Mouse (Mus musculus) cerebellum, adult 8-10 months (tissue): Measurements from ENCODE around the gene Slc9a3.

Experiments used
- DNase-seq: peaks from one replicate; pipeline ENCODE4 v3.0.0; 2022

Slc9a3 gene

DNA sequence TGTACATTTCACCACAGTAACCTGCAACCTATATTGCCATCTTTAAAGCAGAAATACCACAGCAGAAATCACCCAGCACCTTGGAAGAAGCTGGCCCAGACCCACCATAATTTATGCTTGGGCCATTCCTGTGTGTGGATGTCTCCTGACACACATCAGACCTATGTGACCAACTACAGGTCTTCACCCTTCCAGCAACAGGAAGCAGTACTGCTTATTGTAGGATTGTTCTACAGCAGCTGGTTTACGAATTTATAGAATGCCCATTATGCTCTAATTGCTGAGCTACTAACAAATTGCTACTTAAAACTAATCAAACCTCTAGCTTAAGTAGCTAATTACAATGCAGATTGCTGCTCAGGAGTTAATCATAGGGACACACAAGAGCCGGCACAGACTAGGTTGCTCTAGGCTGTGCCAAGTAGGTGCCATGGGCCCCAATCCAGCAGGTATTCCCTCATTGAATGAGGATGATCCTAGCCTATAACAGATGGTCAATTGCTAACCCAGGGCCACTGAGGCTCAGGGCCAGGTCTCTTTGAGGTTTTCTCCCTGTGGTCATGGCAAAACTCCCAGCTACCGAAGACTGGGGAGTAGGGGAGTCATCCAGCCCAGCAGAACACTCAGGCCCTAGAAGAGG, 24.8 kb downstream of the Slc9a3 start:
- DNase-seq: peak; percentile 48

DNA sequence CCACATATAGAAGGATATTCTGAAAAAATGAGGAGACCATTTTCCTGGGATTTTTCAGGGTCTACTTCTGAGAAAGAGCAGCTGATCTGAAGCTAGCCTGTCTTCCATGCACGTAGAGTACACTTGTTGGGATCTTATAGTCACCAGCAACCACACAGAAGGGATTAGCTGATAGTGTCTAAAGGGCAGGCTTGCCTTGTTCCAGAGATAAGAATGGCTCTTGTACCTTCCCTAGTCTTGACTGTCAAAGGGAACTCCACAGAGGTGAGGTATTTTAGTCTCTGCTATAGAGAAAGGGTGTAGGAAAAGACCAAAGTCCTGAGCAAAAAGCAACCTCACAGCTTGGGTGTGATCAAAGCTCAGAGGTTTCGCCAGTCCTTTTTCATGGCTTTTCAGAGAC, 26.1 kb downstream of the Slc9a3 start:
- no peak for DNase-seq

DNA sequence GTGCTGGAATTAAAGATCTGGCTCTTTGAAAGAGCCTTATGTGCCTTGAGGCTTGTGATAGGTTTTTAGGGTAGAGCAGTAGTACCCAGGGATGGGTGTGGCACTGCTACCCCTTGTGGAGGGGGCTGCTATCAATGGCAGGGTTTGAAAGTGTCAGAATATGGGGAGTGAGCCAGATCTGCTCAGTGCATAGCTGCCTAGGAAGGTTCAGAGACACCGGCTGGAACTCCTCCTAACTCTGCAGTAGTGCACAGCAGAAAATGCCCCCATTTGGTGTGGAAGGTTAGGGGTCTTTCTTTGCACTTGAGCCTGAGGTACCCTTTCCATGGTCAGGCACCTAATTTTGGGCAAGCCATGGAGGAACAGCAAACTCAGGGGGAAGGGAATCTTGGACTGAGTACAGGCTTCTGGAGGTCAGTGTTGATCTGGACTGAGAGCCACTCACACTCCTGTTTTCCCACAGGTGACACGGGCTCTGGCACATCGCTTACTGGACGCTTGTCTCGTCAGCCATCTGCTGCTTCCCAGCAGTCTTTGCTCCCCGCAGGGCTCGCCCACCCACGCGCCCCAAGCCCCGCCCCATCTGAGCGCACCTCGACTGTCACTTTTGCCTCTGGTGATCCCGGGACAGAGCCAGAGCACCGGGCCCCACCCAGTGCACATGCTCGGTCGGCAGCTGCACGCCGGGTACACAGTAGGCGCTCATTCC, 45.2 kb downstream of the Slc9a3 start:
- peak; percentile 17 for DNase-seq

DNA sequence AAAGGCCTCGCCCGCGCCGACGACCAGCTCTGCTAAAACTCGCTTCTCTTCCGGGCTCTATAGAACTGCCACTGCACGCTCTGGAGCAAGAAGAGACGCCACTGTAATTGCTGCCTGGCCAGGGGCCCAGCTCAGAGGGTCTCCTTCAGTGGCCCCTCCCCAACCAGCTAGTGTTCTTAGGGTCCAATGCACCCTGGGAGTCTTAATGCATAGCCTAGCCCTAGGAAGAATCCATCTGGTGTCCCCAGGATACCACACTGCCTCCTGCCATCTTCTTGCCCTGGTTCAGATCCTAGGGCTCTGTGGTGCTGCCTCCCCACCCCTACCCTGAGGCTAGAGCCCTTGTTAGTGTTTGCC, 45.8 kb downstream of the Slc9a3 start:
- DNase-seq: no peak

DNA sequence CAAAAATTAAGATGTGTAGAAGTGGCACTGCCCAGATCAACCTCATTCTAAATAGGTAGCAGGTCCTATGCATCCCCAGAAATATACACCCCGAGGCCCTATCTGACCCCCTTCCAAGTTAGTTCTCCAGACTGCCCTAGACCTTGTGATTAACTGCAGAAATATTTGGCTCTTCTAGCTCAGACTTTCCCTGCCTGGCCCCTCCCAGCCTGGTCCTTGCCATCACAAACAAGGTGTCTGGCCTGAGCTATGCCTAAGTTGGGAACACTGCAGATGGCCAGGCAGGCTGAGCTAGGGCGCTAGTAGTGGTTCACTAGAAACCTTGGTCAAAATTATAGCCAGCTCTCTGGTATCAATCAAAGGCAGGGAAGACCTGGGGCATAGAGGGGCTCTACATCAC, 46.2 kb downstream of the Slc9a3 start:
- DNase-seq: no peak

DNA sequence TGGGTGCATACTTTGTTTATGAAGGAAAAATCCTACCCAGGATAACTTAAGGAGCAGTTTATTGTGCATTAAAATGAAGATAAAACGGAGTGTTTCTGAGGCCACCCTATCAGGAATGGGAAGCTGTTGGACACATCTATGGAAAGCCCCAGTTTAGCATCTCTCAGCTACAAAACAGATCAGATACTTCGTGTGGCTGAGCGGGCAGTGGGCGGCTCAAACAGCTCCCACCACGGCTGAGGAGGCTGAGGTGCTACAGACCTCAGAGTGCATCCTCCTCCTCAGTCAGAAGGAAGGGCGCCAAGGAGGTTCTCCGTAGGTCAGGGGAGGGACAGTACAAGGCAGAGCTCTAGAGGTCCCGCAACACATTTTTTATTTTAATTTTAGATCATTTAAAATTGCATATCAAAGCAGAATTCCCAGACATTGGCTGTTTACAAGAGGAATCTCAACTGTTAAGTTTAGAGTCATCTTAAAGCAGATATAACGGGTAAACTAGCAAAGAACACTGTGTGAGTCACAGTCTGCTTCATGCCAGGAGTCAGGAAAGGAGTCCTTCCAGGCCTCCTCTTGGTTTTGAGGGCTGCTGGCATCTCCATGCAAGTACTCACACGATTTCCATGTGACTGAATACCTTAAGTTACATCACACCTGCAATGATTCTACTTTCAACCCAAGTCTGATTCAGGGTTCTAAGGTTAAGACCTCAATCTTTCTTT, 48.3 kb downstream of the Slc9a3 start:
- no peak for DNase-seq

DNA sequence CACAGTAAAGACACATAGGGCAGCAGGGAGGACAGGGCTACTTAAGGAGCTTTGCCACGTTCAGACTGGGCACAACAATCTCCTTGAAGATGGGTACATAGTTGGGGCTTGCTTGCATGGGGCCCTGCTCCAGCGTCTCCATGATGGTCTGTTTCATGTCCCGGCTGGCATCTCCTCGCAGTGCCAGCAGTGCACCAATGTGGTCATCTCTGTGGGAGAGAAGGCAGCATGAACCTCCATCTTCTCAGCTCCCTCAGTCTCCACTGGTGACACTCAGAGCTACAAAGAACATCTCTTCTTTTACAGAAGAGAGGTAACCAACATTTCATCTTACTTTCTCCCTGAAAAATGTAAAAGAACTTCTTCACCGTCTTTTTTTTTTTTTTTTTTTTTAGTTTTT, 50.8 kb downstream of the Slc9a3 start:
- no peak for DNase-seq

DNA sequence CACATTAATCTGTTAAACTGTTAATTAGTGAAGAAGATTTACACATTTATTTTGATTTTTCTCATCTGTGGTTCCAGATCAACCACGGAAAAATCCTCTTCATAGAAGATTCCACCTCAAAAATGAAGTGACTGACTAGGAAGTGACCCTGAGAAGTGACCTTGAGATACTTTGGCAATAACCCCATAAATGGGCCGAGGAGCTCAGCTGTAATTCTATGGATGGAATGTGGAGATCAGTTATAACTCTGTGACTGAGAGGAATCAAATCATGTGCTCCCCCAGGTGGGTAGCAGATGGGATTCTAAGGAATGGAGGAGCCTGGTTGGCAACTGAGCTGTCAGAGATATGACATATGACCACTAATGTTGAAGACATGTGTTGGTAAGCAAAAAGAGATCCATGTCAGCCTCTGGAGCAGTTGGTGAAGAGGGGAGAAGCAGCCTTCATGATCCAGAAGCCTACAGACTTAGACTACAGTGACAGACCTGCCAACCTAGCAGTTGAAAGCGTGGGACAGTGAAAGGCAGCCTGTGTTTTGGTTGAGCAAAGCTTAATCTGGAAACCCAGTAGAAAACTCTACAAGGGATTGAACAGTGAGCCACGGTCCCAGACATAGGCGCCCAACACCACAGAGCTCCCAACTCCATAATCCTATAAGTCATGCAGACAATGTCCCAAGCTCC, 61.9 kb downstream of the Slc9a3 start:
- DNase-seq: no peak

DNA sequence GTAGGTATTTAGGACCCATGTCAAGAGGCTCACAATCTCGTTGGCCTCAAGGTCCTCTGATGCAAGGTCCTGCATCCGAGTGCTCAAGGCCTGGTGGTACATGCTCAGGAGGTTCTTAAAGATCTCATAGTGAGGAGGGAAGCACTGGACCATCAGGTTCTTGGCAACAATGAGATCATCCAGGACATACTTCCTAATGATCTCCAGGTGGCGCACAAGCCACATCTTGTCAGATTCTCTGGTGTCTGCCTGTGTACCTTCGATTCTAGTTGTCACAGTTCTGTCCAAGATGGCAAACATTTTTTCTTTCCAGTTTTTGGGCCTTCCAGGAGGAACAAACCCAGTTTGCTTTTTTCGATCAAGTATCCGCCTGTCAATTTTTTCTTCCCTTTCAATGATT, 71.4 kb downstream of the Slc9a3 start:
- no peak for DNase-seq

DNA sequence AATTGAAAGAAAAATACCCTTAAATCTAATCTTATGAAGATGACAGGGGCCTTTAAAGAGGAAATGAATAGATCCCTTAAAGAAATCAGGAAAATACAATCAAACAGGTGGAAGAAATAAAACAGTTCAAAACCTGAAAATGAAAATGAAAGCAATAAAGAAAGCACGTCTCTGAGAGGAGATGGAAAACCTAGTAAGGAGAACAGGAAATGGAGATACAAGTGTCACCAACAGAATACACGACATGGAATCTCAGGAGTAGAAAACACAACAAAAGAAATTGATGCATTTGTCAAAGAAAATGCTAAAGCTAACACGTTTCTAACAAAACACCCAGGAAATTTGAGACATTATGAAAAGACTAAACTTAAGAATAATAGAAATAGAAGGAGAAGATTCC, 75.2 kb downstream of the Slc9a3 start:
- no peak for DNase-seq

DNA sequence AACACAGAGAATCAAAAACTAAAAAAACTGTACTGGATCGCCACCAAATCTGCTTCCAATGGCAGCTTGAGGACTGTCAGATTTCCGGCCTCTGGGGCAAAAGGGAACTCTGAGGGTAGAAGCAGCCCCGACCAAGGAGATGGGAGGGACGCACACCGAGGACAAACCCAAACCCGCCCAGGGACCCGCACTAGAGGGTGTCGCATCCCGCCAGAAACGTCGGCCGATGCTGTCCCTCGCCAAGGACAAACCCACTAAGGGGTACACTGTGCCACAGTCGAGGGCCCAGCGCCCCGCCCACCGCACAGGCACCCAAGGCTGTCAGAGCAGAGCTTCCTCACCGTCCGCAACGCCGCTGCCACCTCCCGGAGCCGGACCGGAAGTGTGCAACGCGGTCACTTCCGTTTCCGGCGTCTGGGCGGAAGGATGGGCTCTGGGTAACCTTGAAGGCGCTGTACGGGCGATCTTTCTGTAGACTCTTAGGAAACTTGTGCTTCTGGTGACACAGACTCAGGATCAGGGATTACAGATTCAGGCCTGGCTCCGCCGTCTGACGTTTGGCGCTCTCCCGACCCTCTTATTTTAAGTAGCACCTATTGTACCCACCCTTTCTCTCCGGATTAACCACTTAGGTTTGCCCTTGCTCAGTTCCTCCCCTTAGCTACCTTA, 87.2 kb downstream of the Slc9a3 start, which contains the start of gene Exoc3:
Exoc3 (minus strand) TSS at position 416 of the 669 bp plus-strand sequence.
- DNase-seq: peak; percentile 91

DNA sequence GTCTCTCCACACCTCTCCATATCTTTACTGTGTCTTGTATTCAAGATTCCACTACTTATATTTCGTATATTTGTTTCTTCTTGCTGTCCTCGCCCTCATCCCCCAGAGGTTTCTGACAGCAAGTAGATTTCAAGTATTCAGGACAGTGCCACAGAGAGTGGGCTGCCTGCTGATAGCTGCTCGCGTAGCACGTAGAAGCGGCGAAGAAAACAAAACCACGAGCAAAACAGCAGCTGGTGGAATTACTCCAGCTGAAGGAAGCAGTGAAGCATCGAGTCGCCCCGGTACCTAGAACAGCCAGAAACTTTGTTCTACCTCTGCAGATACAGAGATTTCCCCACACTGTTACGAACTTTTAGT, 87.7 kb downstream of the Slc9a3 start:
- no peak for DNase-seq

DNA sequence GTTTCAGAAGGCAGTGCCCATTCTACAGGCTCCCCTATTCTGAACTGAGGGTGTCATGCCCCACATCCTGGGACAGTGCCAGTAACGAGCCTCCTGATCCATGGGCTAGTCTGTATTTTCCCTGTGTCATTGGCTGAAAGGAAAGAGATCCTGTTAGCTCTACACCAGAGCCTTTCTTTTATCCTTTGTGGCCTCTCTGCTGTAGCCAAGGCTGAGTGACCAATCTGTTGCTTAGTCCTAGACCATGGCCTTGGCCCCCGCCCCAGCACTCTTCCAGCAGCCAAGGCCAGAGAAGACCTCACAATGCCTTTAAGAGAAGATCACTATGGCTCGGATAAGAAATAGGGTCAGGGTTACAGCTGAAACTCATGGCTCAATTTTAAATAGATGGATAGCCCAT, 97.2 kb downstream of the Slc9a3 start:
- no peak for DNase-seq
